Mouse (Mus musculus) midbrain, embryonic 15.5 days (tissue): ENCODE results near the gene B3gnt7. TPM values are rescaled to one million over a fixed set of nuclear protein-coding genes. Genes with fewer than 3 reads are reported as not detected.

Experiments
- ATAC-seq: fragments of 200-750 bp; cut with Nextera tagmentation; replicated peaks from 2 replicates; pipeline ENCODE4 v1.8.0; 2017; ENCODE audit warnings: moderate TSS enrichment
- H3K27ac ChIP-seq: fragments of 300-500 bp; sonication (generic); 2 replicates; pipeline ENCODE4 v1.5.1; 2015; ENCODE audit warnings: mild to moderate bottlenecking, inconsistent platforms
- H3K27me3 ChIP-seq: fragments of 300-500 bp; sonication (generic); replicated peaks from 2 replicates; pipeline ENCODE4 v1.6.1; 2015; ENCODE audit warnings: inconsistent platforms
- H3K36me3 ChIP-seq: fragments of 300-500 bp; sonication (generic); replicated peaks from 2 replicates; pipeline ENCODE4 v1.6.1; 2015; ENCODE audit warnings: inconsistent platforms
- H3K4me1 ChIP-seq: fragments of 300-500 bp; sonication (generic); 2 replicates; pipeline ENCODE4 v1.6.1; 2015; ENCODE audit warnings: inconsistent platforms
- H3K4me2 ChIP-seq: fragments of 300-500 bp; sonication (generic); 2 replicates; pipeline ENCODE4 v1.6.1; 2015; ENCODE audit warnings: inconsistent platforms, mild to moderate bottlenecking, moderate library complexity
- H3K4me3 ChIP-seq: fragments of 300-500 bp; sonication (generic); 2 replicates; pipeline ENCODE4 v1.5.1; 2015; ENCODE audit warnings: mild to moderate bottlenecking, inconsistent platforms
- H3K9ac ChIP-seq: fragments of 300-500 bp; sonication (generic); 2 replicates; pipeline ENCODE4 v1.6.1; 2015; ENCODE audit warnings: mild to moderate bottlenecking, inconsistent platforms
- H3K9me3 ChIP-seq: fragments of 300-500 bp; sonication (generic); 2 replicates; pipeline ENCODE4 v1.6.1; 2016; ENCODE audit warnings: inconsistent platforms
- WGBS: fragments of 180-500 bp; shearing (Covaris S2); methylation state at CpG from one replicate; pipeline ENCODE4 v1.1.7; 2015; ENCODE audit warnings: mixed read lengths; 5-methylcytosine and 5-hydroxymethylcytosine counted together
- polyA plus RNA-seq: library from polyadenylated mRNA; unstranded; fragments of >200 nt; fragmentation: Nextera tagmentation; extraction: Ambion mirVana; gene quantifications from 2 replicates; pipeline ENCODE4 v1.2.1, GENCODE M21; 2015

B3gnt7 gene
- polyA plus RNA-seq = 7.0 and 8.3 TPM in 2 replicates

DNA sequence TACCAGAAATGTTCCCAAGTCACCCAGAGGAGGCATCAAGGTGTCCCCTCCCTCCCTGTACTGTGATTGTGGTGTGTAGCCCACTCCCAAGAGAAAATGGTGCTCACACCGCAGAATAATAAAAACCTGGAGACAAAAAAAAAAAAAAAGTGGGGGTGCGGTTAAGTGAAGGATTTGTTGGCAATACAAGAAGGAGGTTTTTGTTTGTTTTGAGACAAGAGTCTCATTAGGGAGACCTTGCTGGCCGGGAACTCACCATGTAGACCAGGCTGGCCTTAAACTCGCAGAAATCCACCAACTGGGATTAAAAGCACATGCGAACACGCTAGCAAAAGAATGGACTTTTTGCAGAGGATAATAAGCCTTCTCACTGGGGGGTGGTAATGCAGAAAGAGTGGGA lies at the start of gene B3gnt7:
Gene B3gnt7, plus strand, starts transcription at position 301 of the 400 bp plus-strand sequence.
- WGBS = 18% methylated on average over 6 of the region's 6 CpGs
- Histone ChIP-seq H3K27ac (peak within 1 kb of the TSS; percentile 57; the same call in 1 of the 2 replicates), H3K4me2 (peak within 1 kb of the TSS; percentile 97), H3K9ac (peak within 1 kb of the TSS; percentile 75), H3K4me3 (peak within 1 kb of the TSS; percentile 80), H3K9me3 (no peaks in the 10 kb centered on the region), H3K36me3 (no peaks in the 10 kb centered on the region), H3K27me3 (peaks cover 30% of the 10 kb centered on the region), H3K4me1 (peaks cover 12% of the 10 kb centered on the region)
- ATAC-seq = no peak

DNA sequence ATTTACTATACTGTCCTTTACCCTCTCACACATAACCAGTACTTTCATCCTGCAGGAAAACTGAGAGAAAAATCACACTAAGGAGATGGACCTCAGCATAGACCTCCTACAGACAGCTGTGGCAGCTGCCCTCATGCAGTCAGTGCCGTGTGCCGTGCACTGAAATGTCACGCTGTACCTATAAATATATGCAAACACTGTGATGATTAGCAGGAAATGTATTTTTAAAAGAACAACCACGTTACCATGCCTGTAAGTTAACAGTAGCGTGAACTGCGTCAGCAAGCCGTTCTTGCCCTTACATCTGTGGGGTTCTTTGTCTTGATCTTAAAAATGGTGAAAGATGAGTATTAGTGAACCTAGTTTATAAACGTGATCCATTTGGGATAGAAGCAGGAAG lies 49.2 kb upstream of the B3gnt7 start:
- Histone ChIP-seq H3K9ac (no peak overlapping the region), H3K36me3 (peaks cover 4% of the 10 kb centered on the region; the same call in 1 of the 2 replicates), H3K27me3 (no peaks in the 10 kb centered on the region), H3K4me2 (no peak overlapping the region), H3K27ac (no peak overlapping the region), H3K4me1 (no peaks in the 10 kb centered on the region), H3K4me3 (no peak overlapping the region), H3K9me3 (no peaks in the 10 kb centered on the region)
- 93% methylated on average over 8 of the region's 8 CpGs for WGBS
- ATAC-seq = no peak

DNA sequence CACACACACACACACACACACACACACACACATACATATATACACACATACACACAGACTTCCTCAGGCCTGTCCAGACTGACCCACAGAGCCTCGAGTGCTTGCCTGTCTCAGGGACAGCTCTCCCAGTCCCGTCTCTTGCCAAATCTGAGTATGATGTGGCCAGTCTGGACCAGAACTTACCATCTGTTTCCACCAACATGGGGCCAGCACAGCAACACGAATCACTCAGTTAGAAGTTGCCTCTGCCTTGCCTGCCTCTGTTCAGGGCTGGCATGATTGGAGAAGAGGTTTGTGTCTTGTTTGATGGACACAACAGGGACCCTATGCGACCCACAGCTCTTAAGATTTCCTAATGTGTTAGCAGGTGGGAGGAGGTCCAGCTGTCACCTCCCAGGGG lies 46.3 kb upstream of the B3gnt7 start:
- H3K27ac ChIP-seq = no peak overlapping the region
- no peak for ATAC-seq
- H3K36me3 ChIP-seq = no peaks in the 10 kb centered on the region
- no peaks in the 10 kb centered on the region for H3K4me1 ChIP-seq
- no peak overlapping the region for H3K9ac ChIP-seq
- H3K4me2 ChIP-seq = no peak overlapping the region
- WGBS = 77% methylated on average over 4 of the region's 4 CpGs
- H3K27me3 ChIP-seq = no peaks in the 10 kb centered on the region
- H3K9me3 ChIP-seq = no peaks in the 10 kb centered on the region
- no peak overlapping the region for H3K4me3 ChIP-seq

DNA sequence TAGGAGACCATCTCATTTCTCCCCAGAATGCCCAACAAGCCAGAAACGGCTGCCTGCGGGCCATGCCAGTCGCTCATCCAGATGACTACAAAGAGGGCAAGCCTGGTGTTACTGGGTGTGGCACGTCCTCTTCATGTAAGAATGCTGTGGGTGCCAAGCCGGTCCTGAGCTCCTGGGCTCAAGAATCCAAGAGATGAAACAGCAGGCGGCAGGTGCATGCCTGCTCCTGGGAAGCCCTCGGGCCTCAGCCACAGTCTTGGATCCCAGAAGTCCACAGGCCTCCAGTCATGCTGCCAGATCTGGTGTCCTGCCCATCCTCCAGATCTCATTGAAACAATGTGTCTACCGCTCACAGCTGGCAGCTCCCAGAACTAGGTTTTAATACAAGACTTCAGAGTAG lies 45.4 kb upstream of the B3gnt7 start:
- Histone ChIP-seq H3K36me3 (no peaks in the 10 kb centered on the region), H3K27me3 (no peaks in the 10 kb centered on the region), H3K4me2 (no peak overlapping the region), H3K27ac (no peak overlapping the region), H3K9ac (no peak overlapping the region), H3K4me3 (no peak overlapping the region), H3K4me1 (no peaks in the 10 kb centered on the region), H3K9me3 (no peaks in the 10 kb centered on the region)
- 94% methylated on average over 8 of the region's 8 CpGs for WGBS
- ATAC-seq = no peak

DNA sequence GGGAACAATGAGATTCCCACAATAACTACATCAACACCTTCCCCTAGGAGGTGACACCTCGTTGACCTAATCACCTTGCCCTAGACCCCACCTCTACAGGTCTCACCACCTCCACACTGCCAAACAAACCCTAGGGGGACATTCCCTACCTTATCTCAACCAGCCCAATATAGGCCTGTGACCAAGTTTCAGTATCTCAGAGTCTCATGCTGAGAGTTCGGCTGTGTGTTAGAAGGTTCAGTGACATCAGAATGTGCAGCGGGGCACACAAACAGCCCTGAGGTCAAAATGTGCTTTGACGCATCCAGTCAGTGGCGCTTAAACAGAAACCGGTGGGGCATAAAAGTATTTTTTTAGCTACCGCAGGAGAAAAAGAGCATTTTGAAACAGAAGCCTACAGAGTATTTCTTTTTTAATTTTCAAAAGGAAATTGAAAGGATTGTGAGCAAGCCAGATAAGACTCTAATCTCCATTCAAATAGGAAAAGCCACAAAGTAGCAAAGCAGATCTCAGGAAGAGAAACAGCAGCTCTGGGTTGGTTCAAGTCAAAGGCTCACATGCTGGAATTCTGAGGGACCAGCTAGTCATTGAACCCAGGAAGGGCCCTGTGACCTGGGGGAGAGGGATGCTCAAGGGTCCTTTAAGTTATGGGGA lies 44.3 kb upstream of the B3gnt7 start:
- no peaks in the 10 kb centered on the region for H3K4me1 ChIP-seq
- no peaks in the 10 kb centered on the region for H3K9me3 ChIP-seq
- H3K27ac ChIP-seq = 0 out of 2 replicates have a peak overlapping the region, but pooled peaks have one; percentile 8
- ATAC-seq = no peak
- H3K27me3 ChIP-seq = no peaks in the 10 kb centered on the region
- no peak overlapping the region for H3K4me2 ChIP-seq
- 63% methylated on average over 7 of the region's 7 CpGs for WGBS
- no peaks in the 10 kb centered on the region for H3K36me3 ChIP-seq
- no peak overlapping the region for H3K4me3 ChIP-seq
- H3K9ac ChIP-seq = no peak overlapping the region

DNA sequence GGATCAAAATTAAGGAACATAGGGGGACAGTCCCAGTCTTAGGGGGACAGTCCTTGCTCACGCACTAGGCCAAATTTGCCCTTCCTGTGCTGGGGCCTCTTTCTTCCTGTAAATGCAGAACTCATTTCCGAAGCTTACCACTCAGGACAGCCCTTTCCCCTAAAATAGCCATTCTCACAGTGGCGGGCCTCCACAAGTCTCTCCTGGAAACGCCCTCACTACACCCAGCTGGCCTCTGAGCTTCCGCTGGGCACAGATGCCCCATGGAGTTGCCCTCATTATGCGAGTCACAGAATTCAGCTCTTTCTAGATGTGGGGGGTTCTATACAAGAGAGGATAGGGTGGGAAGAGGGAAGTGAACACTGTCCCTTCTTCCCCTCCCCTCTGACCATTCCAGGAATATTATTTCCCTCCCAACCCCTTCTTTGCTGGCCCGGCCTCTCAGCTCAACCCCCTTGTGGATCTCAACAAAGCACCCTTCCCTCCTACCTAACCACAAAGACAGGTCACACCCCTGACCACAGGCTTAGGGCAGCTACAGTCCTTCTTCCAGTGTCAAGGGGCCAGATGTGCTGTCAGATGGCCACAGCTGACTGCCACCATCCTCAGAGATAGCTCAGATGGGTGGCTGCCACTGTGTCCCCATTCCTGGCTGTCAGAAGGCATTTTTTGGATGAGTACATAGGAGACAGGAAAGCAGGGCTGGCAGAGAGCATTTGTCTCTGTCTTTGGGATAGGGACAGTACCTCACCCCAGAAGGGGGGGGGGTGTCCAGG lies 38.9 kb upstream of the B3gnt7 start:
- WGBS = 71% methylated on average over 7 of the region's 7 CpGs
- H3K4me1 ChIP-seq = no peaks in the 10 kb centered on the region
- ATAC-seq = no peak

DNA sequence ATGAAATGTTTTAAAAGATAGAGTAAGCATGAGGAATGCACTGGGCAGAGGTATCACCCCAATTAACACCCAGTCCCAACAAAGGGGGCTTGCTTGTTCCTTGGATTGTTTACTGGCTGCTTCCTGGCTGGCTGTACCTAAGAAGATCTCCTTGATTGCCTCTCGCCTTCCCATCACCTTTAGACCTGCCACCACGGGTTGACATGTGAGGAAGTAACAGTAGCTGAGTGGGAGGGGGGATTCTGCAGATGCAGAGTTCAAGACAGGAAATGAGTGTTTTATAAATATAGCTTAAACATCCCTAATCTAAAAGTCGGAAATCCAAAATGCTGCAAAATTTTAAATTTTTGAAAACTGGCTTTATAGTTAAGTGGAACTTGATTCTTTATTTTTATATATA lies 37.6 kb upstream of the B3gnt7 start:
- ATAC-seq = no peak
- 75% methylated on average over 3 of the region's 3 CpGs for WGBS
- H3K27me3 ChIP-seq = no peaks in the 10 kb centered on the region
- no peak overlapping the region for H3K4me3 ChIP-seq
- no peak overlapping the region for H3K4me2 ChIP-seq
- H3K4me1 ChIP-seq = no peaks in the 10 kb centered on the region
- H3K9ac ChIP-seq = no peak overlapping the region
- H3K27ac ChIP-seq = no peak overlapping the region
- H3K36me3 ChIP-seq = no peaks in the 10 kb centered on the region
- H3K9me3 ChIP-seq = no peaks in the 10 kb centered on the region

More for the DNA sequence above, 38.9 kb upstream of the B3gnt7 start:
- Histone ChIP-seq H3K27me3 (no peaks in the 10 kb centered on the region), H3K9ac (no peak overlapping the region), H3K4me3 (no peak overlapping the region), H3K27ac (no peak overlapping the region), H3K9me3 (no peaks in the 10 kb centered on the region), H3K4me2 (no peak overlapping the region), H3K36me3 (no peaks in the 10 kb centered on the region)

DNA sequence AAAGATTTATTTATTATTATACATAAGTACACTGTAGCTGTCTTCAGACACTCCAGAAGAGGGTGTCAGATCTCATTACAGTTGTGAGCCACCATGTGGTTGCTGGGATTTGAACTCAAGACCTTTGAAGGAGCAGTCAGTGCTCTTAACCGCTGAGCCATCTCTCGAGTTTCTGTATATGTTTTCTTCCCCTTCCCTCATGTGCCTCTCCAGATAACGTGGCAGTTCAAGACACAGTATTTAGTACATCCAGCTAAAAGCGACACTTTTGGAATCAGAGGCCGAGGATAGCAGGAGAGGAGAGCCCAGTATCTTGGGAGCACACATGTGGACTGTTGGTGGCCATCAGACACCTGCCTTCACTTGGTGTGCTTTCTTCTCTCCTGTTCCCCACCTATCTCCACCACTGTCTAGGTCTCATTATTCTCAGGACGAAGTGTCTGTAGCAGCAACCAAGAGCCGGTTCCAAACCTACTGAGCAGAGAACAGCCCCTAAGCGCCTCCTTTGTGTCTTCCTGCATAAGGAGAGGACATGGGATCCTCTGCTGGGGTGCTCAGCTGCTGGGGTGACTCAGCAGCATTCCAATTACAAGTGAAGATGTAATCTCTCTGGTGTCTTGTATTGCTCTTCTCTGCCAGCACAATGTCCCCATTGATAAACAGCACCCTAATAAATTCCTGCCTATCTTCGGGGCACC lies 34.0 kb upstream of the B3gnt7 start:
- WGBS = 90% methylated on average over 9 of the region's 9 CpGs
- ATAC-seq = no peak
- no peak overlapping the region for H3K4me3 ChIP-seq

DNA sequence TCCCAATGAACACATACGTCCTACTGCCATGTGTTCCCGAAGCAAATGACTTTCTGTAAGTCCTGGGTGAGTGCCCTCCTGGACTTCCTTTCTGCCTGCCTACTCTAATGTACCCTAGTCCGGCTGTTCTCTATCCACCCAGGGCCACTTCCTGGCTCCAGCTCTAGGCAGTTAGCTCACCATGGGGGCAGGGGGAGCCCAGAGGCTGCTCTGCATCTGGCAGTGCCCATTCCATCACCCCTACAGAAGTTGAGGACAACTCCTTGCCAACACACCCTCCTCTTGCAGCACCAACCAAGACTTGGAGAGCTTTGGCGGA lies 33.5 kb upstream of the B3gnt7 start:
- no peak for ATAC-seq
- Histone ChIP-seq H3K4me2 (no peak overlapping the region), H3K4me1 (no peaks in the 10 kb centered on the region), H3K9ac (no peak overlapping the region), H3K36me3 (no peaks in the 10 kb centered on the region), H3K4me3 (no peak overlapping the region), H3K27me3 (no peaks in the 10 kb centered on the region), H3K27ac (no peak overlapping the region), H3K9me3 (no peaks in the 10 kb centered on the region)
- WGBS = 77% methylated on average over 4 of the region's 4 CpGs

More for the DNA sequence above, 34.0 kb upstream of the B3gnt7 start:
- Histone ChIP-seq H3K4me1 (no peaks in the 10 kb centered on the region), H3K27me3 (no peaks in the 10 kb centered on the region), H3K9ac (no peak overlapping the region), H3K9me3 (no peaks in the 10 kb centered on the region), H3K27ac (no peak overlapping the region), H3K36me3 (no peaks in the 10 kb centered on the region), H3K4me2 (no peak overlapping the region)

DNA sequence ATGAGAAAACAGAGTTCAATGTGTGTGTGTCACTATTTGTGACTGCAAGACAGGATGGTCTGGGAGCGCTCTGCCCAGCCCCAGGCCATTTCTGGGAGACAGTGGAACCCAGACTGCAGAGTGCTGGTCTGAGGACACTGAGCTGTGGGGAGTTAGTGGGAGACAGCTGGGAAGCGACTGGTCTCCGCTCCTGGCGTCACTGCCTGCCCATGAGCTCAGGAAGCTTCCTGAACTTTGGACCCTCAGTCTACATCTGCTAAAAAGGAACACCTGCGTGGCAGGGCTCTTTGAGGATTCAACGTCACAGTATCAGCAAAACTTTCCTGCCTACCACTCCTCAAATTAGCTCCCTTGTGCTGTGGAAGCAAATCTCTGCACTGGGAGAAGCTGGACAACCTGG lies 30.9 kb upstream of the B3gnt7 start:
- 86% methylated on average over 6 of the region's 6 CpGs for WGBS
- Histone ChIP-seq H3K9ac (no peak overlapping the region), H3K27ac (no peak overlapping the region), H3K4me3 (no peak overlapping the region), H3K27me3 (no peaks in the 10 kb centered on the region), H3K9me3 (no peaks in the 10 kb centered on the region), H3K4me2 (no peak overlapping the region), H3K4me1 (no peaks in the 10 kb centered on the region), H3K36me3 (no peaks in the 10 kb centered on the region)
- ATAC-seq = no peak

GRCm38 (mm10) chr1:86277055-86277454 lies 25.6 kb upstream of the B3gnt7 start:
- no peak for ATAC-seq
- no peak overlapping the region for H3K9ac ChIP-seq
- H3K4me2 ChIP-seq = no peak overlapping the region
- no peaks in the 10 kb centered on the region for H3K36me3 ChIP-seq
- H3K9me3 ChIP-seq = no peaks in the 10 kb centered on the region
- H3K27ac ChIP-seq = no peak overlapping the region
- 95% methylated on average over 5 of the region's 5 CpGs for WGBS
- H3K4me3 ChIP-seq = no peak overlapping the region
- H3K27me3 ChIP-seq = no peaks in the 10 kb centered on the region
- no peaks in the 10 kb centered on the region for H3K4me1 ChIP-seq

DNA sequence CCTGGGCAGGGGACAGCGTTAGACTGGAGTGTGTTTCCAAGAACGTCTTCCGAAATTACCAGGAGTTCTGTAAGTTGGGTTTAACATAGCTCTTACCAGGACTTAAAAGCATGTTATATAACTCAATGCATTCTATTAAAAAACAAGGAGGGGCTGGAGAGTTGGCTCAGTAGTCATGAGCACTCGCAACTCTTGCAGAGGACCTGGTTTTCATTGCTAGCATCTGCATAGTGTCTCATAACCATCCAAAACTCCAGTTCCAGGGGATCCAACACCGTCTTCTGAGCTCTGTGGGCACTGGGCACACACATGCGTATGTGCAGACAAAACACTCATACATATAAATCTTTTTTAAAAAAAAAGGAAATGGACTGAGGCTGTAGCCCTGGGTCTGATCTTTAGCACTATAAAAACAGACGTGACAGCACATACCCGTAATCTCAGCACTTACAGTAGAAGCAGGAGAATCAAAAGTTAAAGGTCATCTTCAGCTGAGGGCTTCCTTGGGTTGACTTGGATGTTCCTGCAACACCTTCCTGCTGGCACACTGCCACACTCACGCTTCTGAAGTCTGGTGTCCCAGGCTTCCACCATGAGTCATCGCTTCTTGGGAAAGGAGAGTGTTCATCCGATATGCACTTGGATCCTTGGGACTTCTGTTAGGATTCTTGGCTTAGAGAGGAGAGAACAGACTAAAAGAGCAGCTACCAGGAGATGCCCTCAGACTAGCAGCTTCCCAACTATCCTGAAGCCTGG lies 20.7 kb upstream of the B3gnt7 start:
- H3K9me3 ChIP-seq = no peaks in the 10 kb centered on the region
- H3K4me1 ChIP-seq = no peaks in the 10 kb centered on the region
- H3K4me3 ChIP-seq = no peak overlapping the region
- H3K4me2 ChIP-seq = no peak overlapping the region
- no peaks in the 10 kb centered on the region for H3K36me3 ChIP-seq
- H3K9ac ChIP-seq = no peak overlapping the region
- H3K27ac ChIP-seq = no peak overlapping the region
- 94% methylated on average over 11 of the region's 11 CpGs for WGBS
- no peaks in the 10 kb centered on the region for H3K27me3 ChIP-seq
- ATAC-seq = no peak
